Mouse (Mus musculus): Measurements from ENCODE around the gene Slc27a5. TPM values are rescaled to one million over a fixed set of nuclear protein-coding genes. Genes with fewer than 3 reads are reported as not detected.

Gene Slc27a5
- total RNA-seq, 2 experiments from 2014 or later, result 0.70 TPM; not detected in 1

Other genes starting within 250 kb of the Slc27a5 start
- 1 to 10 TPM; 2.4 to 3.1 TPM for gene Zscan18, start 194.6 kb downstream of the Slc27a5 start, total RNA-seq (2021)
- 10 to 100 TPM in 1 of 2 experiments, 1 to 10 TPM in 1; 9.2 to 10.1 TPM for gene Zfp329, start 179.3 kb downstream of the Slc27a5 start, total RNA-seq (2021)
- gene Zfp110, start 163.4 kb downstream of the Slc27a5 start, total RNA-seq (2021), result 10 to 100 TPM; 20.0 to 27.6 TPM
- 1 to 10 TPM; 3.0 to 4.0 TPM for gene Zfp128, start 117.0 kb downstream of the Slc27a5 start, total RNA-seq (2021)
- gene Zscan22, start 100.4 kb downstream of the Slc27a5 start, total RNA-seq (2021), result 10 to 100 TPM; 13.9 to 14.2 TPM
- gene Rps5, start 75.9 kb downstream of the Slc27a5 start, total RNA-seq (2021), result 100 to 1,000 TPM; 896 to 922 TPM
- gene Rnf225, start 70.8 kb downstream of the Slc27a5 start, total RNA-seq (2021), result under 1 TPM; 0.30 to 0.45 TPM
- gene Zfp324, start 32.4 kb downstream of the Slc27a5 start, total RNA-seq (2021), result 1 to 10 TPM; 8.4 to 9.5 TPM
- 1 to 10 TPM; 5.7 to 6.5 TPM for gene Zfp446, start 20.3 kb downstream of the Slc27a5 start, total RNA-seq (2021)
- gene Trim28, start 922 bp upstream of the Slc27a5 start, total RNA-seq (2021), result 100 to 1,000 TPM; 201 to 235 TPM
- gene Zbtb45, start 11.8 kb upstream of the Slc27a5 start, total RNA-seq (2021), result 10 to 100 TPM; 12.1 to 12.5 TPM
- gene Chmp2a, start 36.6 kb upstream of the Slc27a5 start, total RNA-seq (2021), result 100 to 1,000 TPM; 210 to 213 TPM
- 100 to 1,000 TPM; 162 to 182 TPM for gene Ube2m, start 40.1 kb upstream of the Slc27a5 start, total RNA-seq (2021)
- 1 to 10 TPM; 1.8 to 2.2 TPM for gene Mzf1, start 56.6 kb upstream of the Slc27a5 start, total RNA-seq (2021)
- not detected for gene Vmn1r85, start 97.0 kb upstream of the Slc27a5 start, total RNA-seq (2021)
- gene Vmn1r86, start 121.7 kb upstream of the Slc27a5 start, total RNA-seq (2021), result not detected
- not detected for gene Vmn1r87, start 142.0 kb upstream of the Slc27a5 start, total RNA-seq (2021)
- gene Vmn1r88, start 161.4 kb upstream of the Slc27a5 start, total RNA-seq (2021), result under 1 TPM; 0.06 to 0.10 TPM
- not detected for gene Vmn1r89, start 214.8 kb upstream of the Slc27a5 start, total RNA-seq (2021)